Mouse (Mus musculus) neural tube, embryonic 15.5 days (tissue): ENCODE results near the gene 2010111I01Rik. TPM values are rescaled to one million over a fixed set of nuclear protein-coding genes. Genes with fewer than 3 reads are reported as not detected.

Source experiments
- ATAC-seq: fragments of 200-750 bp; cut with Nextera tagmentation; 2 replicates; pipeline ENCODE4 v1.8.0; 2017; ENCODE audit warnings: mild to moderate bottlenecking, moderate TSS enrichment, moderate library complexity; ENCODE audit not compliant: low FRiP score
- H3K27ac ChIP-seq: fragments of 300-500 bp; sonication (generic); replicated peaks from 2 replicates; pipeline ENCODE4 v1.5.1; 2015; ENCODE audit warnings: mild to moderate bottlenecking, inconsistent platforms
- H3K27me3 ChIP-seq: fragments of 300-500 bp; sonication (generic); replicated peaks from 2 replicates; pipeline ENCODE4 v1.6.1; 2015; ENCODE audit warnings: inconsistent platforms
- H3K36me3 ChIP-seq: fragments of 300-500 bp; sonication (generic); 2 replicates; pipeline ENCODE4 v1.6.1; 2015; ENCODE audit warnings: inconsistent platforms
- H3K4me1 ChIP-seq: fragments of 300-500 bp; sonication (generic); 2 replicates; pipeline ENCODE4 v1.6.1; 2015; ENCODE audit warnings: inconsistent platforms
- H3K4me2 ChIP-seq: fragments of 300-500 bp; sonication (generic); 2 replicates; pipeline ENCODE4 v1.6.1; 2015; ENCODE audit warnings: inconsistent platforms, mild to moderate bottlenecking, moderate library complexity
- H3K4me3 ChIP-seq: fragments of 300-500 bp; sonication (generic); replicated peaks from 2 replicates; pipeline ENCODE4 v1.5.1; 2015; ENCODE audit warnings: mild to moderate bottlenecking, inconsistent platforms
- H3K9ac ChIP-seq: fragments of 300-500 bp; sonication (generic); replicated peaks from 2 replicates; pipeline ENCODE4 v1.6.1; 2015; ENCODE audit warnings: mild to moderate bottlenecking, inconsistent platforms
- H3K9me3 ChIP-seq: fragments of 300-500 bp; sonication (generic); replicated peaks from 2 replicates; pipeline ENCODE4 v1.6.1; 2016; ENCODE audit warnings: inconsistent platforms
- WGBS: fragments of 180-500 bp; shearing (Covaris S2); methylation state at CpG from one replicate; pipeline ENCODE4 v1.1.7; 2015; ENCODE audit warnings: mixed read lengths; 5-methylcytosine and 5-hydroxymethylcytosine counted together
- polyA plus RNA-seq: library from polyadenylated mRNA; unstranded; fragments of >200 nt; fragmentation: Nextera tagmentation; extraction: Ambion mirVana; gene quantifications from 2 replicates; pipeline ENCODE4 v1.2.1, GENCODE M21; 2015

The 2010111I01Rik gene
- polyA plus RNA-seq, 1 experiment from 2014 or later, result 36.1 TPM

DNA sequence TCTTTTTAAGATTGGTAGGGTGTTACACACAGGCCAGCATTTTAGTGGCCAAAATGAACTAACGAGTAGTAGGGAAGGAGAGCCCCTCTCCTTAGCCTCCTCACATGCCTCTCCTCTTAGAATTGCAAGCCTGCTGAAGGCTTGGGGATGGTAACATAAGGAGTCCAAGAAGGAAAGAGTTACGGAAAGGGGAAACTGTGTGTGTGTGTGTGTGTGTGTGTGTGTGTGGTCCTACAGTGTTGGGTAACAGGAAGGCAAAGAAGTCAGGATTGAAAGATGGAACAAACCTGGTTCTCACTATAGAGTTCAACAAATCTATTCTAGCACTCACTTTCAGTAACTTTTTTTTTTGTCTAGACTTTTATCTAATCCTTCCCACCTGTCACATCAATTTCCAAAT, 1.3 kb upstream of the 2010111I01Rik start:
- H3K4me1 ChIP-seq, result peaks cover 11% of the 10 kb centered on the region
- H3K9ac ChIP-seq, result no peak overlapping the region
- no peak overlapping the region for H3K4me3 ChIP-seq
- 93% methylated on average over 2 of the region's 2 CpGs for WGBS
- no peak overlapping the region for H3K4me2 ChIP-seq
- no peak for ATAC-seq
- no peaks in the 10 kb centered on the region for H3K9me3 ChIP-seq
- no peaks in the 10 kb centered on the region for H3K27me3 ChIP-seq
- no peak overlapping the region for H3K27ac ChIP-seq
- no peaks in the 10 kb centered on the region for H3K36me3 ChIP-seq

DNA sequence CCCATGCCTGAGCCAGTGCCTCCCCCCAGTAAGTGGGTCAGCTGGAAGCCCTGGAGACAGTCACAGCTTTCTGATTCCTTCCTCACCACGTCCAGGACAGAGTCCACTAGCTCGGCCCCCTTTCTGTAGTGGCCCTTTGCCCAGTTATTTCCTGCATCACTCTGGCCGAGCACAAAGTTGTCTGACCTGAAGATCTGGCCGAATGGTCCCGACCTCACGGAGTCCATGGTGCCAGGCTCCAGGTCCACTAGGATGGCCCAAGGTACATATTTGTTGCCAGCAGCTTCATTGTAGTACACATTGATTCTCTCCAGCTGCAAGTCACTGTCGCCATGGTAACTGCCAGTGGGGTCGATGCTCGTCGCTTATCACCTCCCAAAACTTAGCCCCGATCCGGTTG, 3.5 kb downstream of the 2010111I01Rik start:
- Histone ChIP-seq H3K4me2 (no peak overlapping the region), H3K9ac (no peak overlapping the region), H3K36me3 (no peaks in the 10 kb centered on the region), H3K9me3 (no peaks in the 10 kb centered on the region), H3K27ac (no peak overlapping the region), H3K27me3 (no peaks in the 10 kb centered on the region), H3K4me1 (peaks cover 11% of the 10 kb centered on the region), H3K4me3 (no peak overlapping the region)
- WGBS, result 81% methylated on average over 12 of the region's 12 CpGs
- ATAC-seq, result no peak

DNA sequence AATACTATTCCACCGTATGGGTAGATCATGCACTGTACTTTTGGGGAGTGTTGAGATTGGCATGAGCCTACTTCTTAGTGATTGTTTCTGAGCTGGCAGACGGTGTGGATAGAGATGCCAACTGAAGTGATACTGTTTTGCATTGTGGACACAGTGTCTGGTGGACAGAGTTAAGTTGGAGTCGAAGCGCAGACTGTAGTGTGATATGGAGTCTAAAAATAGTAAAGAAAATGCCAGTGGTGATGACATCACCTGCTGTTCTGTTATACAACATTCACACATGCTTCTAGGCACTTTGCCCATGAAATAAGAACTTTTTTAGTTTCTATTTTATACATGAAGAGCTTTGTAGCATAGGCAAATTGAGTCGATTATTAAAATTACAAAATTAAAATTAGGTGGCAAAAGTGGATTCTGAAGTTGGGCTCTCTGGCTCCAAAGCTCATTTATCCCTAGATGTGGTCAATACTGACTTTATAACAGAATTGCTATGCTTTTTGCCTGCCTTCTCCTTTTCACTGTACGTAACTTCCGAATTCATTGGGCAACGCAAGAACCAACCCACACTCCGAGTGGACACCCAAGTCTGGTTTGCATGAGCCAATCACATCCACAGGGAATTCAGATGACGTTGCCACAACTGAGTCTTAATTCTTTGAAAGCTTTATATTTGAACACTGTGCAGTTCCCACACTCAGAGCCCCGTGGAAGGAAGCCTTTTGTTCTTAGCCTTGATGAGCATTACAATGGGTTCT, 6.0 kb downstream of the 2010111I01Rik start:
- Histone ChIP-seq H3K4me1 (peaks cover 3% of the 10 kb centered on the region), H3K27ac (no peak overlapping the region), H3K27me3 (no peaks in the 10 kb centered on the region), H3K36me3 (no peaks in the 10 kb centered on the region), H3K4me3 (no peak overlapping the region), H3K9me3 (no peaks in the 10 kb centered on the region), H3K4me2 (no peak overlapping the region), H3K9ac (no peak overlapping the region)
- WGBS, result 86% methylated on average over 11 of the region's 11 CpGs
- ATAC-seq, result no peak

DNA sequence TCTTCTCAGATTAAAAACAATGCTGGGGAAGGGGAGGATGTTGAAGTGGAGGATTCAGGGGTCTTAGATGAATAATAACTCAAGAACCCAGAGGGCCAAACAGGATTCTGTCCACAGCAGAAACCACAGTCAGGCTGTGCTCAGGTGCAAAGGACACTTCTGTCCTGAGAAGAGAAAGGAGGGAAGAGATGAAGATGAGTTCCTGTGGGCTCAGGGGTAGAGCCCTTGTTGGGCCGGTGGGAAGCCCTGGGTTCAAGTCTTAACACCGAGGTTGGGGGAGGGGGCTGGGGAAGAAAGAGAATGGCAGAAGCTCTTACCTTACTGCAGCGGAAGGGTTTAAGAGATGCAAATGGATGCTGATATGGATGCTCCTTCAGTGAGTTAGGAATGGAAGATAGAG, 7.7 kb downstream of the 2010111I01Rik start:
- H3K4me3 ChIP-seq, result no peak overlapping the region
- H3K9ac ChIP-seq, result no peak overlapping the region
- WGBS, result 87% methylated on average over 3 of the region's 3 CpGs
- no peaks in the 10 kb centered on the region for H3K9me3 ChIP-seq
- no peaks in the 10 kb centered on the region for H3K4me1 ChIP-seq
- no peaks in the 10 kb centered on the region for H3K27me3 ChIP-seq
- ATAC-seq, result no peak
- H3K27ac ChIP-seq, result no peak overlapping the region
- H3K36me3 ChIP-seq, result no peaks in the 10 kb centered on the region
- no peak overlapping the region for H3K4me2 ChIP-seq

DNA sequence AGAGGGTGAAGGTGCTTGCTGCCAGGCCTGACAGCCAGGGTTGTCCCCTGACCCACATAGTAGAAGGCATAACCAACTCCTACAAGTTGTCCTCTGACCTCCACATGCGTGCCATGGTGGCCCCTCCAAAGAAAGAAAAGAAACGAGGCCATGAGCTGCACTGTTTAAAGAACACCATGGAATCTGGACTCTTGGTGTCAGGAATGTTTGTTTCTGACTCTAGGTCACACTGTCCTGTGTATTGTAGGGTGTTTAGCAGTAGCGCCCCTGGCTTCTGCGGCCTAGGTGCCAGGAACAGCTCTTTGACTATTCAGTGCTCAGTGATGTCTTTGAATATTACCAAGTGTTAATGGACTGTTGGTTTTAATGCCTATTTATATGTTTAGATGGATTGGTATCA, 8.4 kb downstream of the 2010111I01Rik start:
- H3K9ac ChIP-seq, result no peak overlapping the region
- no peak overlapping the region for H3K4me3 ChIP-seq
- H3K36me3 ChIP-seq, result no peaks in the 10 kb centered on the region
- H3K4me2 ChIP-seq, result no peak overlapping the region
- WGBS, result 87% methylated on average over 4 of the region's 4 CpGs
- no peak overlapping the region for H3K27ac ChIP-seq
- no peak for ATAC-seq
- no peaks in the 10 kb centered on the region for H3K9me3 ChIP-seq
- H3K4me1 ChIP-seq, result no peaks in the 10 kb centered on the region
- no peaks in the 10 kb centered on the region for H3K27me3 ChIP-seq

DNA sequence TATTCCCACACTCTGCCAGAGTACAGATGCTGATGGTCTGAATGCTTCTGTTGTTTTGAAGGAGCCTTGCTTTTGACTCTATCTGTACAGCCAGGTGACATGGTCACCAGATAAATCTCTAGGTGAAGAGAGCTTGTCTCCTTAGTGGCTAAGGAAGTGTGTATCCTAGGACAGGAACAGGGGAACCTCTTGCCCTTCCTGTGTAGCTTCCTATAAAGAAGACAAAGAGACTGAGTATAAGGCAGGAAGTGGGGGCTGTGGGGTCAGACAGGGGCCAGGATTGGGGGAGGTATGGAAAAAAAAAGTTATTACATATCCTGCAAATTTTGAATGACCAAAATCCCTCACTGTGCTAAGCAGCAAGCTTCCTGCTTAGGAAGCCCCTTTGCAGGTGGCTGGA, 13.4 kb downstream of the 2010111I01Rik start:
- no peaks in the 10 kb centered on the region for H3K27me3 ChIP-seq
- H3K27ac ChIP-seq, result no peak overlapping the region
- no peaks in the 10 kb centered on the region for H3K9me3 ChIP-seq
- H3K4me3 ChIP-seq, result no peak overlapping the region
- H3K4me2 ChIP-seq, result no peak overlapping the region
- no peaks in the 10 kb centered on the region for H3K36me3 ChIP-seq
- no peak for ATAC-seq
- H3K9ac ChIP-seq, result no peak overlapping the region
- H3K4me1 ChIP-seq, result peaks cover 16% of the 10 kb centered on the region

DNA sequence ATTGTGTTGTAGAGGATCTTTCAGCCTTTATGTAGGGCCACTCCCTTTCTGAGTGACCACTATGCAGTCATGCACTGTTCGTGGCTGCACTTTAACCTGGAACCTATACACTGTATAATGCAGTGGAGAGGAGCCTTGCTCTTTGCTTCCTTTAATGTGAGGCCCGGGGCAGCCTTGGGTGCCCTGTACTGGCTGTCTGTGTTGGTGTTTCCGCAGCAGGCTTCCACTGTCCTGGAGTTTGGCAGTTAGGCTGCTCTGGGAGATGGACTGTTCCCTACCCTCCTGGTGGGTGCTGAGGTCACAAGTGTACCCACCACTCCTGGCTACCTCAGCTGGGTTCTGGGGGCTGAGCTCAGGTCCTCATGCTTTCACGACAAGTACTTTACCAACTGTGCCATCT, 14.1 kb downstream of the 2010111I01Rik start:
- Histone ChIP-seq H3K9me3 (no peaks in the 10 kb centered on the region), H3K36me3 (no peaks in the 10 kb centered on the region), H3K4me3 (no peak overlapping the region), H3K9ac (no peak overlapping the region), H3K4me2 (no peak overlapping the region), H3K27ac (no peak overlapping the region), H3K4me1 (peaks cover 16% of the 10 kb centered on the region), H3K27me3 (no peaks in the 10 kb centered on the region)
- 83% methylated on average over 4 of the region's 4 CpGs for WGBS
- ATAC-seq, result no peak

DNA sequence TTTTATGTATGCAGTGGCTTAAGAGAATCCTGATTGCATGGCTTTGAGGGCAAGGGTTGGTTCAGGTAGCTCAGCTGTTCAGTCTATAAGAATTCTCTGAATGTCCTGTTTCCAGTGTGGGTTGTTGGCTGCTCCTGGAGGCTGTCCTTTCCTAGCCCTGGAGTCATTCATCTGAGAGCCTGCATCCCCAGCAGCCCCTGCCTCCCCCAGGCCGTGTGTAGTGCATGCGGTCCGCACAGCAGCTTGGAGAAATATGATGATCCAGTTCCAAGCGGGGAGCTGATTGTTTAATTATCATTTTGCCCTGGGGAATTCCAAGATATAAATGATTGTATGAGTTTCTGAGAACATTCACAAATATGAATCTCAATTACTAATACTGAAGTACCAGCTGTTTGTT, 14.5 kb downstream of the 2010111I01Rik start:
- H3K27ac ChIP-seq, result no peak overlapping the region
- ATAC-seq, result no peak
- no peaks in the 10 kb centered on the region for H3K36me3 ChIP-seq
- peaks cover 16% of the 10 kb centered on the region for H3K4me1 ChIP-seq
- WGBS, result 43% methylated on average over 4 of the region's 4 CpGs
- no peak overlapping the region for H3K4me3 ChIP-seq
- no peak overlapping the region for H3K4me2 ChIP-seq
- no peak overlapping the region for H3K9ac ChIP-seq
- no peaks in the 10 kb centered on the region for H3K9me3 ChIP-seq
- no peaks in the 10 kb centered on the region for H3K27me3 ChIP-seq

DNA sequence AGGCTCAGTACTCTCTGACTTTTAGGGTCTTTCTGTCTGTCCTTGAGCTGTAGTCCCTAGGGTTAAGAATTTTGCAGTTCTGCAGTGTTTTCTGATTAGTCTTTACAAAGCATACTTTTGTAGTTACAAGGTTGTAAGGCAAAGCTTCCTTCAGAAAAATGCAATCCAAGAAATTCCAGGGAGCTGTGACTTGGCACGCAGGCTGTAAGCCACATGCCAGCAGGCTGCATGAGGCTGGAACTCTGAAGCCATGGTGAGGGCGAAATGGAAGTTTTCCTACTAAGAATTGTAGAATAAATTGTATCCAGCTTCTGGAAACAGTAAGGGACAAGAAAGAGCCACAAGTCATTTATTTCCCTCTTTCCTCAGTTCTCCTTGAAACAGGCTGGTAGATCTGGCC, 15.4 kb downstream of the 2010111I01Rik start:
- ATAC-seq, result no peak
- no peak overlapping the region for H3K4me2 ChIP-seq
- H3K27ac ChIP-seq, result no peak overlapping the region
- H3K27me3 ChIP-seq, result no peaks in the 10 kb centered on the region
- H3K4me3 ChIP-seq, result no peak overlapping the region
- peaks cover 16% of the 10 kb centered on the region for H3K4me1 ChIP-seq
- no peak overlapping the region for H3K9ac ChIP-seq
- H3K36me3 ChIP-seq, result no peaks in the 10 kb centered on the region
- no peaks in the 10 kb centered on the region for H3K9me3 ChIP-seq
- 83% methylated on average over 2 of the region's 2 CpGs for WGBS

DNA sequence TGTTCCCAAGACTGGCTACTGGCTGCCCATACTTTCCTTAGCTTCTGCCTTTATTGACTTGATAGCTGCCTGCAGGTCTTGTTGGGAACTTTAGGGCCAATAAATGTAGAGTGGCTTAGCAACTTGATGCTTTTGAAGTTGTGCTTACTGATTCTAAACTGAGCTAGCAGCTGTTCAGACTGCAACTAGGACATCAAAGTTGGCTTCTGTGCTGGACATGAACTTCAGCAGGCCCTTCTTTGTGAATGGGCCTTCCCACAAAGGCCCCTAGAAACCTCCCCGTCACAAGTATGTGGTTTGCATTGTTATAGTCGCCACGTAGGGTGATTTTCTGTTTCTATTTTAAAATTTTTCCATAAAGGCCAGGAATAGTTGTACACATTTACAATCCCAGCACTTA, 19.8 kb downstream of the 2010111I01Rik start:
- no peak overlapping the region for H3K4me3 ChIP-seq
- no peak overlapping the region for H3K4me2 ChIP-seq
- H3K36me3 ChIP-seq, result no peaks in the 10 kb centered on the region
- peaks cover 9% of the 10 kb centered on the region; the same call in 1 of the 2 replicates for H3K4me1 ChIP-seq
- H3K27ac ChIP-seq, result no peak overlapping the region
- 65% methylated on average over 3 of the region's 3 CpGs for WGBS
- no peaks in the 10 kb centered on the region for H3K9me3 ChIP-seq
- ATAC-seq, result no peak
- no peaks in the 10 kb centered on the region for H3K27me3 ChIP-seq
- no peak overlapping the region for H3K9ac ChIP-seq

DNA sequence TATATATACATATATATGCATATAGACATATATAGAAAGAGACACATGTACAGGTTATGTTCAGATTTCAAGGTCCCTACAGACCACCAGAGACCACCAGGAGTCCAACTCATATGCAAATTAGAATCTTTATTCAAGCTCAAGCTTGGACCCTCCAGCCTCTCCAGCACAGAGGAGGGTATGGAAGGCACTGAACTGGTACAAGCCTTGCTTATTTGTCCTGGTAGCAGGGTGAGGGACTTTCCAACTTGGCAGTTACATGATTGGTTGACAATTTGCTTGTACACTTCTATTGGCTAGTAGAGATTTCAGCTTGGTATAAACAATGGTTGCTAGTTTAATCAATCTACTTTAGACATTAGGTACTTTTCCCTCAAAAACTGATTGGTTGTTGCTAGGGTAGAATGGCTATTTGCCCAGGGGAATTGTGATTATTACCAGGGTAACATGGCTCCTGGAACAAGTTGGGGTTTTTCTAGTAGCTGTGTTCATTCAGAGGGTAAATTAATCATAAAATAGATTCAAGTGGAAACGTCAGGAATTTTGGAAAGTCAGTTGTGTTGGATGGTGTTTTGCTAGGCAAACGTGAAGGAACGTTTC, 25.3 kb downstream of the 2010111I01Rik start:
- no peak overlapping the region for H3K4me3 ChIP-seq
- no peaks in the 10 kb centered on the region for H3K36me3 ChIP-seq
- no peak overlapping the region for H3K4me2 ChIP-seq
- no peaks in the 10 kb centered on the region for H3K9me3 ChIP-seq
- ATAC-seq, result 0 out of 2 replicates have a peak, but pooled peaks have one; percentile 50
- H3K27me3 ChIP-seq, result no peaks in the 10 kb centered on the region
- H3K4me1 ChIP-seq, result 0 out of 2 replicates have a peak, but pooled peaks cover 3% of the 10 kb centered on the region
- no peak overlapping the region for H3K9ac ChIP-seq
- H3K27ac ChIP-seq, result no peak overlapping the region
- WGBS, result 67% methylated on average over 3 of the region's 3 CpGs
